Mouse (Mus musculus): ENCODE results near the gene Zc3h12c. TPM values are rescaled to one million over a fixed set of nuclear protein-coding genes. Genes with fewer than 3 reads are reported as not detected.

The Zc3h12c gene
- total RNA-seq, 2 experiments from 2014 or later = 0.19 to 1.1 TPM

GRCm38 (mm10) chr9:52168686-52169270 is 406 bp upstream of the Zc3h12c start:
- no peak for ATAC-seq (replicated peaks; ENCODE audit: low FRiP score, poor library complexity, severe bottlenecking)

GRCm38 (mm10) chr9:52167506-52167862 is 888 bp downstream of the Zc3h12c start:
- ATAC-seq (replicated peaks; ENCODE audit: low FRiP score, poor library complexity, severe bottlenecking) = no peak

GRCm38 (mm10) chr9:52167084-52167483 is 1.3 kb downstream of the Zc3h12c start:
- no peak for ATAC-seq (replicated peaks; ENCODE audit: low FRiP score, poor library complexity, severe bottlenecking)

- ATAC-seq (replicated peaks; ENCODE audit: low FRiP score, poor library complexity, severe bottlenecking) = no peak
Observed at GRCm38 (mm10) chr9:52165706-52166090, 2.7 kb downstream of the Zc3h12c start.

GRCm38 (mm10) chr9:52165076-52165705 is 3.2 kb downstream of the Zc3h12c start:
- ATAC-seq (replicated peaks; ENCODE audit: low FRiP score, poor library complexity, severe bottlenecking) = no peak

GRCm38 (mm10) chr9:52160512-52160911 is 7.9 kb downstream of the Zc3h12c start:
- ATAC-seq (replicated peaks; ENCODE audit: low FRiP score, poor library complexity, severe bottlenecking) = no peak

GRCm38 (mm10) chr9:52158561-52158960 is 9.8 kb downstream of the Zc3h12c start:
- no peak for ATAC-seq (replicated peaks; ENCODE audit: low FRiP score, poor library complexity, severe bottlenecking)

GRCm38 (mm10) chr9:52155417-52155816 is 13.0 kb downstream of the Zc3h12c start:
- ATAC-seq (replicated peaks; ENCODE audit: low FRiP score, poor library complexity, severe bottlenecking) = no peak

- ATAC-seq (replicated peaks; ENCODE audit: low FRiP score, poor library complexity, severe bottlenecking) = no peak
Observed at GRCm38 (mm10) chr9:52154253-52154652, 14.1 kb downstream of the Zc3h12c start.

- no peak for ATAC-seq (replicated peaks; ENCODE audit: low FRiP score, poor library complexity, severe bottlenecking)
Observed at GRCm38 (mm10) chr9:52152076-52152826, 16.1 kb downstream of the Zc3h12c start.

- no peak for ATAC-seq (replicated peaks; ENCODE audit: low FRiP score, poor library complexity, severe bottlenecking)
Observed at GRCm38 (mm10) chr9:52149768-52150167, 18.6 kb downstream of the Zc3h12c start.

GRCm38 (mm10) chr9:52149286-52149685 is 19.1 kb downstream of the Zc3h12c start:
- ATAC-seq (replicated peaks; ENCODE audit: low FRiP score, poor library complexity, severe bottlenecking) = no peak

GRCm38 (mm10) chr9:52148831-52149230 is 19.5 kb downstream of the Zc3h12c start:
- ATAC-seq (replicated peaks; ENCODE audit: low FRiP score, poor library complexity, severe bottlenecking) = no peak

- no peak for ATAC-seq (replicated peaks; ENCODE audit: low FRiP score, poor library complexity, severe bottlenecking)
Observed at GRCm38 (mm10) chr9:52148311-52148710, 20.1 kb downstream of the Zc3h12c start.

- ATAC-seq (replicated peaks; ENCODE audit: low FRiP score, poor library complexity, severe bottlenecking) = no peak
Observed at GRCm38 (mm10) chr9:52146241-52146640, 22.1 kb downstream of the Zc3h12c start.

GRCm38 (mm10) chr9:52132771-52133170 is 35.6 kb downstream of the Zc3h12c start:
- no peak for ATAC-seq (replicated peaks; ENCODE audit: low FRiP score, poor library complexity, severe bottlenecking)

- no peak for ATAC-seq (replicated peaks; ENCODE audit: low FRiP score, poor library complexity, severe bottlenecking)
Observed at GRCm38 (mm10) chr9:52130348-52130747, 38.0 kb downstream of the Zc3h12c start.

- no peak for ATAC-seq (replicated peaks; ENCODE audit: low FRiP score, poor library complexity, severe bottlenecking)
Observed at GRCm38 (mm10) chr9:52125225-52125624, 43.1 kb downstream of the Zc3h12c start.

GRCm38 (mm10) chr9:52119212-52119611 is 49.2 kb downstream of the Zc3h12c start:
- ATAC-seq (replicated peaks; ENCODE audit: low FRiP score, poor library complexity, severe bottlenecking) = no peak

GRCm38 (mm10) chr9:52113091-52113490 is 55.3 kb downstream of the Zc3h12c start:
- ATAC-seq (replicated peaks; ENCODE audit: low FRiP score, poor library complexity, severe bottlenecking) = no peak

- no peak for ATAC-seq (replicated peaks; ENCODE audit: low FRiP score, poor library complexity, severe bottlenecking)
Observed at GRCm38 (mm10) chr9:52110738-52111137, 57.6 kb downstream of the Zc3h12c start.
